Mouse (Mus musculus) fat pad, adult 2 months (tissue): Measurements from ENCODE around the gene Unc119b.
"Not testable (repeated sequence)": the region's sequence is repeated elsewhere in the genome, so short reads cannot be mapped to it uniquely, and the experiment has no call there.

ENCODE experiments used
- DNase-seq: peaks from one replicate; pipeline ENCODE4 v3.0.0-alpha.2; 2011; ENCODE audit warnings: low read depth, low spot score; ENCODE audit errors: extremely low read depth

Gene Unc119b

GRCm38 (mm10) chr5:115134234-115135165 lies at the start of gene Unc119b:
Gene Unc119b, minus strand, starts transcription at chr5:115134975.
- DNase-seq = no peak

GRCm38 (mm10) chr5:115183482-115183881 lies 48.7 kb upstream of the Unc119b start:
- no peak for DNase-seq

- DNase-seq = no peak
Measured at GRCm38 (mm10) chr5:115182925-115183324, 48.1 kb upstream of the Unc119b start.

GRCm38 (mm10) chr5:115181248-115181940 lies 46.6 kb upstream of the Unc119b start:
- DNase-seq = no peak

GRCm38 (mm10) chr5:115179596-115179995 lies 44.8 kb upstream of the Unc119b start:
- no peak for DNase-seq

- DNase-seq = no peak
Measured at GRCm38 (mm10) chr5:115177866-115178265, 43.1 kb upstream of the Unc119b start.

- no peak for DNase-seq
Measured at GRCm38 (mm10) chr5:115174554-115174953, 39.8 kb upstream of the Unc119b start.

- no peak for DNase-seq
Measured at GRCm38 (mm10) chr5:115170150-115170549, 35.4 kb upstream of the Unc119b start.

GRCm38 (mm10) chr5:115168641-115169415 lies 34.1 kb upstream of the Unc119b start:
- no peak for DNase-seq

- DNase-seq = no peak
Measured at GRCm38 (mm10) chr5:115167396-115167795, 32.6 kb upstream of the Unc119b start.

GRCm38 (mm10) chr5:115166815-115167194 lies 32.0 kb upstream of the Unc119b start:
- DNase-seq = peak; percentile 73

GRCm38 (mm10) chr5:115165895-115166814 lies 31.4 kb upstream of the Unc119b start:
- DNase-seq = peak; percentile 79

- no peak for DNase-seq
Measured at GRCm38 (mm10) chr5:115165351-115165750, 30.6 kb upstream of the Unc119b start.

- DNase-seq = not testable (repeated sequence)
Measured at GRCm38 (mm10) chr5:115164446-115164845, 29.7 kb upstream of the Unc119b start.

GRCm38 (mm10) chr5:115163563-115163962 lies 28.8 kb upstream of the Unc119b start:
- DNase-seq = no peak

- not testable (repeated sequence) for DNase-seq
Measured at GRCm38 (mm10) chr5:115161940-115162279, 27.1 kb upstream of the Unc119b start.

- DNase-seq = no peak
Measured at GRCm38 (mm10) chr5:115161064-115161939, 26.5 kb upstream of the Unc119b start.

- no peak for DNase-seq
Measured at GRCm38 (mm10) chr5:115160655-115161054, 25.9 kb upstream of the Unc119b start.

GRCm38 (mm10) chr5:115159165-115159564 lies 24.4 kb upstream of the Unc119b start:
- DNase-seq = no peak
